Mouse (Mus musculus): Measurements from ENCODE around the gene Acan. TPM values are rescaled to one million over a fixed set of nuclear protein-coding genes. Genes with fewer than 3 reads are reported as not detected.

Gene Acan
- polyA plus RNA-seq (2012; rRNA removed) = 0.43 and 0.46 TPM in 2 replicates

DNA sequence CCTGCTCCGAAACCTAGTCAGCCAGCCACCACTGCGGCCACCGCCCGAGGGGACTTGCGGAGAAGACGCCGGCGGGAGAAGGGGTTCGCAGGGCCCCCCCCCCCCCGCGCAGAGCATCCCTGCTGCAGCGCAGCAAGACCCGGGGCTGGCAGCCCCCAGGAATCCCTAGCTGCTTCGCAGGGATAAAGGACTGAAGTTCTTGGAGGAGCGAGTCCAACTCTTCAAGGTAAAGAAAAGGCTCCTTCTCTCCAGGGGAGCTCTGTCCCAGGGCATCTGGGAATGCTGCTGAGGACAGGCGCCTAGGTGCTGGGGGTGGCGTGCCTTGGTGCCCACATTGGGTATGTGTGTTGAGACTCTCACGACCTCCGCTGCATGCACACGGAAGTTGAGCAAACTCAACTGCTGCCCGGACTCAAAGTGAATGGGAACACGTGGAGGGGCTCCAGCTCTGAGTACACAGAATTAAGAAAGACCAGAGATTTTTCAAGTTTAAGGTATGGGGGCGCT is at the start of gene Acan:
Acan (plus strand) TSS at position 101 of the 507 bp plus-strand sequence.
- TF ChIP-seq CTCF (IDR thresholded peaks at IDR 0.05; ENCODE audit: borderline replicate concordance, extremely low read depth, insufficient read depth, insufficient read length) (no peak), POLR2A (IDR thresholded peaks at IDR 0.05; ENCODE audit: borderline replicate concordance, extremely low read depth, insufficient read depth, insufficient read length, poor library complexity, severe bottlenecking) (no peak)
- peak; percentile 25 for DNase-seq (ENCODE audit: low read depth)

DNA sequence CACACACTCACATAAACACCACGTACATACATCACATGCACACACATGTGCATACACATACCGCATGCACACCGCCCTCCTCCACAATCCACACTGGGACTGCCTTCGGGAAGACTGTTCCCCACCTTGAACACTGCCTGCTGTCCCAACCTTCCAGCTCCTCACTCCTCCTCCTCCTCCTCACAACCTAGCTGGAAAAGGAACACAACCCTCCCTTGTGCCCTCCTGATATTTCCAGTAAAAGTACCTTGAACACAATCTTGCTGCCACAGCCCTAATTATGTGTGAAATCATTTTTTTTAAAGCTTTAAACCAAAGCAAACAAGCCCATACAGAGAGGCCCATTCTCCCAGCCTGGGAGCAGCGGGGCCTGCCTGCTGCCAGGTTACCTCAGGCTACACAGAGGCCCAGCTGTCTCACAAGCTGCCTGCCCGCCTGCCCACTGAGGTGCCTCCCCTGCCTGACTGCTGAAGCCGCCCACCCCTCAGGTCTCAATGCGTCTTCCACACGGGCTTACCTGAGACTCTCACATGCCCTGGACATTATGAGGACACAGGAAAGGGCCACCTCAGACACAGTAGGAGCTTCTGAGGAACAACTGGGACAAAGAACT is 31.9 kb upstream of the Acan start:
- TF ChIP-seq POLR2A (IDR thresholded peaks at IDR 0.05; ENCODE audit: borderline replicate concordance, extremely low read depth, insufficient read depth, insufficient read length, poor library complexity, severe bottlenecking) (no peak), CTCF (IDR thresholded peaks at IDR 0.05; ENCODE audit: borderline replicate concordance, extremely low read depth, insufficient read depth, insufficient read length) (no peak)
- peak; percentile 45 for DNase-seq (ENCODE audit: low read depth)

DNA sequence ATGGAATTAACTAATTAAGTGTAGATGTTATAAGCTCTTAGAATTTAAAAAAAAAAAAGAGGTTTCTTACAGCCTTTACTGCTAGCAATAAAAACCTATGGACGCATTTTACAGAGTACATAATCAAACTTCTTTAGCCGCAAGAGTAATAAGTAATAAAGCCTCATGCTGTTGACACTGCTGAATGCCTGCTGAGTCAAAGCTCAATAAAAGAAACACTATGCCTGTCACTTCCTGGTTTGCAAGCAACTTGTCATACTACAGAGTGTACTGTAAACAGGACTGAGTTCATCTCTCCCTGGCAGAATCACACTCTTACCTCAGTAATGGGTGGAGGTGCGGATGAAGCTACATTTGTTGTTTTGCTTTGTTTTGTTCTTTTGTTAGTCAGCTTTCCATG is 24.1 kb upstream of the Acan start:
- no peak for DNase-seq (ENCODE audit: low read depth)
- no peak for TF ChIP-seq CTCF (IDR thresholded peaks at IDR 0.05; ENCODE audit: borderline replicate concordance, extremely low read depth, insufficient read depth, insufficient read length)
- TF ChIP-seq POLR2A (IDR thresholded peaks at IDR 0.05; ENCODE audit: borderline replicate concordance, extremely low read depth, insufficient read depth, insufficient read length, poor library complexity, severe bottlenecking) = no peak

DNA sequence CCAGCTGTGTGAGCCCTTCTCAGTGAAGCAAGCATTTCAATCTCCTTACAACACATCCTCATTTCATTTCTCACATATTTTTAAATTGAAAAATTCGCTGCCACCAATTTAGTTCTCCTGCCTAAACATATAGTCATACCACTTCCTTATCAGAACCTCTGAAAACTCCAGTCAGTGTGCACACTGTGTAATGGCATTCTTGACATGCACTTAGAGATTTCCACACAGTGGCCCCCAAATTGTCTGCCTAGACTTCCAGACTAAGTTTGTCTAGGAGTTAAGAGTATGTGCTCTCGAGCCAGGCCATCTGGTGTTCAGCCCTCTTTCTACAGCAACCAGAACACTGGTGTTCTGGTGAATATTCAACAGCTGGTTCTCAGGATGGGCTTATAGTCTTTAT is 19.5 kb upstream of the Acan start:
- DNase-seq (ENCODE audit: low read depth) = no peak
- TF ChIP-seq POLR2A (IDR thresholded peaks at IDR 0.05; ENCODE audit: borderline replicate concordance, extremely low read depth, insufficient read depth, insufficient read length, poor library complexity, severe bottlenecking) (no peak), CTCF (IDR thresholded peaks at IDR 0.05; ENCODE audit: borderline replicate concordance, extremely low read depth, insufficient read depth, insufficient read length) (no peak)

DNA sequence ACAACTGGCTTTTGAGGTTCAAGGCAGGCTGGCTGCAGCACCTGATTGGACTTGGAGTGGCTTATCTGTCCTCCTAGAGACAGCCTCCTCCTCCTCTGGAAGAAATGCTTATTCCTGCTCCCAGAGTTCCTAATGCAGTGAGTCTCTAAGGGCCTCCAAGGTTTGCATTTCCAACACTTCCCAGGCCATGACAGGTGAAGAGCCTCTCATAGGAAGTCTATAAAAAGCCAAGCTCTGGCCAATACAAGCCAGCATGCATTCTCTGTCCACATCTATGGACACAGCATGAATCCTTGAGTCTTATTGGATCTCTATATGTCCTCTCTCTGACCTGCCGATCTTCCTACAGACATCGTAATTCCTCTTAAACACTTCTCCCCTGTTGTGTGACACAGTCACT is 18.8 kb upstream of the Acan start:
- DNase-seq (ENCODE audit: low read depth) = no peak
- TF ChIP-seq CTCF (IDR thresholded peaks at IDR 0.05; ENCODE audit: borderline replicate concordance, extremely low read depth, insufficient read depth, insufficient read length) (no peak), POLR2A (IDR thresholded peaks at IDR 0.05; ENCODE audit: borderline replicate concordance, extremely low read depth, insufficient read depth, insufficient read length, poor library complexity, severe bottlenecking) (no peak)

DNA sequence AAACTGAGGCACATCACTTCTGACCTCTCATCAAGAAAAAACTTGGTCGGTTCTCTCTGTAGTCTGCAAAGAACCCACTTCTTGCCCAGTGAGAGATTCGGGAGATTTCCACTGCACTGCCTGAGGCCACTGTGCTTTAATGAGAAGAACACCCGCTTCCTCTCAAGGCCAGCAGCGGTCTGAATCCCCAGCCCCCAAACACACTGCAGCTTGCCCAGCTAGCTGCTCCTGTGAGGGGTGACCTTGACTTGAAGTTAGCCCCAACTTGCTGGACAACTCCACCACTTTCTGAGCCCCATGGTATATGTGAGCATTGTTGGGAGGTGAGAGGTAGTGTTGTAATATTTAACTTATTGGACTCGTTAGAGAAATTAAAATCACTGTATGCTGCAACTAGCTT is 1.2 kb upstream of the Acan start:
- peak; percentile 2 for DNase-seq (ENCODE audit: low read depth)
- TF ChIP-seq CTCF (IDR thresholded peaks at IDR 0.05; ENCODE audit: borderline replicate concordance, extremely low read depth, insufficient read depth, insufficient read length) = no peak
- TF ChIP-seq POLR2A (IDR thresholded peaks at IDR 0.05; ENCODE audit: borderline replicate concordance, extremely low read depth, insufficient read depth, insufficient read length, poor library complexity, severe bottlenecking) = no peak

DNA sequence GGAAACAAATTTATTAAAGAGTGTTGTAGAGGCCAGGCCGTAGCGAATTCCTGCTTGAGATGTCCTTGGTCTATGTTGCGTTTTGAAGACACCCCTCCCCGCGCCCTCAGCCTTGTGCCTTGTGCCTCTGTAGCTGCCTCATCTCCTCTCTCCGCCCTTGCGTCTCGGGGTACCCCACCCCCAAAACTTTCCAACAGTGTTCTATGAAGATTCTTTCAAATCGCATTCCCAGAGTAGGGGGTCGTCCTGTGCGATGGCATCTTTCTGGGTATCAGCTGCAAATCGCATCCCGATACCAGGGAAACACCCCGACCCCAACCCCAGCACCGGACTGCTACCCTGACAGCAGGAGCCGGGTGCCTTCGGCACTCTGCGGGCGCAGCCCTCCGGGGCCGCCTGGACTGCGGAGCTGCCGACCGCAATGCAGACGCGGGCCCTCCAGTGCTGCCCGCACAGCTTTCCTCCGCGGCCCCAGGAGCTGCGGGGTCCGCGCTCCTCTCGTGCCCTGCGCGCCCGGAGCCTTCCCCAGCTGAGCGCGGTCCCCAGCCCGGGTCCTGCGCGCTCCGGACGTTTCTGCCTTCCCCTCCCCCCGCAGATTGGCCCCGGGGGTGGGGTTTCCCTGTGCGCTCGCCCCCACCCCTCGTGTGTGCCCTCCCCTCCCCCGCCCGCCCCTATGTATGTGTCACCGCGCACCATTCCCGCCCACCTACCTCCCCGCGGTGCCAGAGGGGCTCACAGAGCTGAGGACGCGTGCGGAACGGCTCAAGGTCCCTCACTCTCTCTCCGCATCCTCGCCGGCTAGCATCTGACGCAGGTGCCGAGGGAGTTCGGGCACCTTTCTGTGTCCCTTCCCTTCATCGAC is 531 bp upstream of the Acan start:
- peak; percentile 38 for DNase-seq (ENCODE audit: low read depth)
- TF ChIP-seq POLR2A (IDR thresholded peaks at IDR 0.05; ENCODE audit: borderline replicate concordance, extremely low read depth, insufficient read depth, insufficient read length, poor library complexity, severe bottlenecking) = no peak
- no peak for TF ChIP-seq CTCF (IDR thresholded peaks at IDR 0.05; ENCODE audit: borderline replicate concordance, extremely low read depth, insufficient read depth, insufficient read length)

DNA sequence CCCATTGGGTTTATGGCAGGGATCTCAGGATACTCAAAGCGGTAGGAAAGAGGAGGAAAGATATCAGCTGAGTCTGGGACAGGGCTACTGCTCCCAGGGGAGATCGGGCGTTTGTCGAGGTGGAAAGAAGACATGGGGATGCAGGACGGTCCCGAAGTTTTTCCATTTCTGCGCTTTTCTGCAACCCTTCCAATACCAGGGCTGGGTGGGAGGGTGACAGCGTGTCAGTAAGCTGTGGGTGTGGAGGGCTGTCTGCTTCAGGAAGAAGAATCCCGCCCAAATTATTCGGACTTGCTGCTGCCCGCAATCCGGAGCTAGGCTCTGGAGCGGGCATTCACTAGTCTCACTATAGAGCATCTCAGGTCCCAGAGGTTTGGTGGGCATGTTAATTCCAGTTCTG is 828 bp downstream of the Acan start:
- no peak for DNase-seq (ENCODE audit: low read depth)
- TF ChIP-seq POLR2A (IDR thresholded peaks at IDR 0.05; ENCODE audit: borderline replicate concordance, extremely low read depth, insufficient read depth, insufficient read length, poor library complexity, severe bottlenecking) (no peak), CTCF (IDR thresholded peaks at IDR 0.05; ENCODE audit: borderline replicate concordance, extremely low read depth, insufficient read depth, insufficient read length) (no peak)

DNA sequence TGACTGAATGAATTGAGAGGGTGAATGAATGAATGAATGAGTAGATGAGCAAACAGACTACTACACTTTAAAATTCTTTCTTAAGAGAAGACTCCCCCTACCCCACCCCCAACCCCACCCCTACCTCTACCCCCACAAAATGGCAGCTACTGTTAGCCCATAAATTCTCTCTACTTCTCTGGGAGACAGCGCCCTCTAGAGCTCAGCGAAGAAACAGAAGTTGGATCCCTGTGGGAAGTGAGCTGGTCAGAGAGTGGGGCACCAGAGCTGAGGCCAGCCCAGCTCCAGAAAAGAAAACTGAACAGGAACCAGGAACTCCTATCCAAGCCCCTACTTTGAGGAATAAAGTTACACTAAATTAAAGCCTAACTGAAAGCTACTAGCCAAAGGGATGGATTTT is 5.3 kb downstream of the Acan start:
- no peak for DNase-seq (ENCODE audit: low read depth)
- TF ChIP-seq POLR2A (IDR thresholded peaks at IDR 0.05; ENCODE audit: borderline replicate concordance, extremely low read depth, insufficient read depth, insufficient read length, poor library complexity, severe bottlenecking) (no peak), CTCF (IDR thresholded peaks at IDR 0.05; ENCODE audit: borderline replicate concordance, extremely low read depth, insufficient read depth, insufficient read length) (no peak; the same call in 1 of the 2 replicates)

DNA sequence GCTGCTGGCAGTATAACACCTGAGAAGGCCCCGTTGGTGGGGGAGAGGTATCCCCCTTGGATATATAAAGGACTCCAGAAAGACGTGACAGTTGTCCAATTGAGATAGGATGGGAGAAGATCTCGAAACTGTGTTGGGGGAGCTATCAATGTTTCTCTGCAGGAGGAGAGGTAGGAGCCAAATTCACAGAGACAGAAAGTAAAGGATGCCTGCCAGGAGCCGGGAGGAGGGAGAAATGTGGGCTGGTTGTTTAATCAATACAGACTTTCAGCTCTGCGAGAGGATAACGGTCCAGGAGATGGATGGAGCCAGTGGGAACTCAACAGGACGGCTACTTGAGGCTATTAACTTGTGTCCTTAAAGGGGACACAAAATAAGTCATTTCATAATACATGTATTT is 14.2 kb downstream of the Acan start:
- no peak for DNase-seq (ENCODE audit: low read depth)
- no peak for TF ChIP-seq POLR2A (IDR thresholded peaks at IDR 0.05; ENCODE audit: borderline replicate concordance, extremely low read depth, insufficient read depth, insufficient read length, poor library complexity, severe bottlenecking)
- TF ChIP-seq CTCF (IDR thresholded peaks at IDR 0.05; ENCODE audit: borderline replicate concordance, extremely low read depth, insufficient read depth, insufficient read length) = no peak

DNA sequence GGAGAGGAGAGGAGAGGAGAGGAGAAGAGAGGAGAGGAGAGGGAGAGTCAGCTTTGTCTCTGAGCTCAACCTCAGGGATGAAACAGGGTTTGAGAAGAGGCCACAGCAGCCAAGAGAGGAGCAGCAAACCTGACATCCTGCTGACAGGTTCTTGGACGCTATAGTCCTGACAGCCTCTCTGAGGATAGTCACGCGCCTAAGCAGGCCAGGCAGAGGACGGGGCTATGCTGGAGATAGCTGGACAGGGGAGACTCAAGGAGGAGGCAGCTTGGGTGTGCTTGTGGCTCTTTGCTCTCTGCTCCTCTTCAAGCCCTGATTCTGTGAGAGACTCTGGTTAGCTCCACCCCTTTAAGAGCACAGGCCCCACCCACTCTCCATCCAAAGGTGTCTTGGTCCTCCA is 14.9 kb downstream of the Acan start:
- TF ChIP-seq POLR2A (IDR thresholded peaks at IDR 0.05; ENCODE audit: borderline replicate concordance, extremely low read depth, insufficient read depth, insufficient read length, poor library complexity, severe bottlenecking) (no peak), CTCF (IDR thresholded peaks at IDR 0.05; ENCODE audit: borderline replicate concordance, extremely low read depth, insufficient read depth, insufficient read length) (no peak)
- no peak for DNase-seq (ENCODE audit: low read depth)
